Mouse (Mus musculus): ENCODE results near the gene Ankrd2. TPM values are rescaled to one million over a fixed set of nuclear protein-coding genes. Genes with fewer than 3 reads are reported as not detected.

Gene Ankrd2
- total and polyA plus RNA-seq, 3 experiments: not detected

DNA sequence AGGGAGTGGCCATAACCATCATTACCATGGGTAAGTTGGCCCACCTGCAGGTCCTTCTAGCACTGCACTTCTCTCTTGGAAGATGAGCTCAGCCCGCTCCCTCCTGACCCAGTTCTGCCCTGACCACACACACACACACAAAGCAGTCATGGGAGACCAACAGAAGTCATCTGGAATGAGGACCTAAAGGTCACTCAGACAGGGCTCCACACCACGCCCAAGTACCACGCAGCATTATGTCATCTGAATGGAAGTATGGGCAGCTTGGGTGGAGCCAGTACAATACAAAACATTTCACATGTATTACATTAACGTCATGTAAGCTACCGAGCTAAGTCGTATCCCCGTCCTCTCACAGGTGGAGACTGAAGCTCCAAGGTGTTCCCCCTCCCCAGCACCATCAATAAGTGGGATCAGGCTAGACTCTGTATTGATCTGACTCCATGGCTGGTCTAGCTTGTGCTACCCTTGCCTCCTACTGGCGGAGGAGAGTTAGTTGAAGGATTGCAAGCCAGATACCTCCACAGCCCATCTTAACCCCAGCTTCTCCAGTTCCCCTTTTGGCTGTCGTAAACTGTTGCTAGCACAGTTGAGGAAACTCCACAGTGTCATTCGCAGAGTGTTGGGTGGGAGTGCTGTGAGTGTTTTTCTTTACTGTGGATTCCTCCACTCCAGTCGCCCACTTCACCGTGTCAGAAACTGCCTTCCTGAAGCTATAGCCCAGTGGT is 34.4 kb upstream of the Ankrd2 start:
- H3K9me3 ChIP-seq (replicated peaks): no peaks in the 10 kb centered on the region
- H3K4me1 ChIP-seq (ENCODE audit: insufficient read depth, low read depth, low read length): no peaks in the 10 kb centered on the region; the same call in 1 of the 2 replicates
- peaks cover 34% of the 10 kb centered on the region for H3K27me3 ChIP-seq (ENCODE audit: insufficient read depth, low read length)
- ATAC-seq (ENCODE audit: extremely low read depth, insufficient number of reproducible peaks, low FRiP score, poor library complexity, severe bottlenecking): no peak
- TF ChIP-seq TAL1 (conservative IDR thresholded peaks at IDR 0.05; ENCODE audit: low read depth, low read length): no peak
- TF ChIP-seq CTCF (IDR thresholded peaks at IDR 0.05; ENCODE audit: low read depth, low read length): no peak
- no peak for TF ChIP-seq GATA1 (IDR thresholded peaks at IDR 0.05; ENCODE audit: borderline replicate concordance, low read length)
- TF ChIP-seq GATA2 (IDR thresholded peaks at IDR 0.05; ENCODE audit: borderline replicate concordance, low read depth, low read length): no peak
- no peak for TF ChIP-seq POLR2AphosphoS5 (IDR thresholded peaks at IDR 0.05; ENCODE audit: insufficient replicate concordance, low read depth, low read length)
- H3K4me3 ChIP-seq (ENCODE audit: low read depth, low read length): no peak overlapping the region
- no peak for DNase-seq (ENCODE audit: low spot score)
- no peaks in the 10 kb centered on the region for H3K36me3 ChIP-seq (replicated peaks)

DNA sequence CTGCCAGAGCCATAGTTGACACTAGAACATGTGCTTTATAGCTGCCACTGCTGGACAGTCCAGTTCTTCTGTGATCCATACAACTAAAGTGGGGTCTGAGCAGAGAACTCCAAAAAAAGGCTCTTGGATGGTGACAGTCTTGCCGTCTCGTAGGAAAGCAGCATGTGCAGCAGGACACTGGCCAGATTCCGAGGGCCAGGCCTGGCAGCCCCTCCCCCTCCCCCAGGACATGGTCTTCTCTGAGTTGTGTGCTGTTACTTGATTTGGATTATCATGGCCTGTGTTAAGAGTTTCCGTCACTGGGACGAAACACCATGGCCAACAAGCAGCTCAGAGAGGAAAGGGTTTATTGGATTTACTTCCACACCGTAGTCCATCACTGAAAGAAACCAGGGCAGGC is 31.5 kb upstream of the Ankrd2 start:
- DNase-seq (ENCODE audit: low spot score) (no peak), ATAC-seq (ENCODE audit: extremely low read depth, insufficient number of reproducible peaks, low FRiP score, poor library complexity, severe bottlenecking) (no peak)
- no peaks in the 10 kb centered on the region for H3K36me3 ChIP-seq (replicated peaks)
- no peaks in the 10 kb centered on the region; the same call in 1 of the 2 replicates for H3K4me1 ChIP-seq (ENCODE audit: insufficient read depth, low read depth, low read length)
- no peak for TF ChIP-seq CTCF (IDR thresholded peaks at IDR 0.05; ENCODE audit: low read depth, low read length)
- no peak for TF ChIP-seq POLR2AphosphoS5 (IDR thresholded peaks at IDR 0.05; ENCODE audit: insufficient replicate concordance, low read depth, low read length)
- no peak for TF ChIP-seq GATA1 (IDR thresholded peaks at IDR 0.05; ENCODE audit: borderline replicate concordance, low read length)
- no peak for TF ChIP-seq TAL1 (conservative IDR thresholded peaks at IDR 0.05; ENCODE audit: low read depth, low read length)
- TF ChIP-seq GATA2 (IDR thresholded peaks at IDR 0.05; ENCODE audit: borderline replicate concordance, low read depth, low read length): no peak
- H3K27me3 ChIP-seq (ENCODE audit: insufficient read depth, low read length): peaks cover 24% of the 10 kb centered on the region
- no peaks in the 10 kb centered on the region for H3K9me3 ChIP-seq (replicated peaks)
- no peak overlapping the region for H3K4me3 ChIP-seq (ENCODE audit: low read depth, low read length)

DNA sequence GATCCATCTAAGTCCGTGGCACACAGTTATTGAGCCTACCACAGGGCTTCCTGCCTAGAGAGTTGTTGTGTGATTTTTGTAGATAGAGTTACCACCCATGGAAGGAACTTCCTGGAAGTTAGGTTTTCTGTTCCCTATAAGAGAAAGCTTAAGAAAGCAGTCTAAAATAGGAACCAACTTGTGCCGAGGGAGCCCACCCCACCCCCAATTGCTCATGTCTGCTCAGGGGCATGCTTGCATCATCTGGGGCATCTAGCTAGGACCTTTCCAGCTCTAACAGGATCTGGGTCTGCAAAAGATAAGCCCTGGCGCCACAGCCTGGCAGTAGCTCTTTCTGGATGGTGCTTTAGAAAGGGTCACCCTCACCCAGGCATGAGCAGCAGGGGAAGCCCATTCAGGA is 30.2 kb upstream of the Ankrd2 start:
- Histone ChIP-seq H3K9me3 (replicated peaks) (no peaks in the 10 kb centered on the region), H3K27me3 (ENCODE audit: insufficient read depth, low read length) (peaks cover 18% of the 10 kb centered on the region), H3K36me3 (replicated peaks) (no peaks in the 10 kb centered on the region), H3K4me1 (ENCODE audit: insufficient read depth, low read depth, low read length) (no peaks in the 10 kb centered on the region; the same call in 1 of the 2 replicates), H3K4me3 (ENCODE audit: low read depth, low read length) (no peak overlapping the region)
- ATAC-seq (ENCODE audit: extremely low read depth, insufficient number of reproducible peaks, low FRiP score, poor library complexity, severe bottlenecking) (no peak), DNase-seq (ENCODE audit: low spot score) (no peak)
- TF ChIP-seq CTCF (IDR thresholded peaks at IDR 0.05; ENCODE audit: low read depth, low read length): no peak
- TF ChIP-seq GATA1 (IDR thresholded peaks at IDR 0.05; ENCODE audit: borderline replicate concordance, low read length): no peak
- no peak for TF ChIP-seq TAL1 (conservative IDR thresholded peaks at IDR 0.05; ENCODE audit: low read depth, low read length)
- no peak for TF ChIP-seq POLR2AphosphoS5 (IDR thresholded peaks at IDR 0.05; ENCODE audit: insufficient replicate concordance, low read depth, low read length)
- TF ChIP-seq GATA2 (IDR thresholded peaks at IDR 0.05; ENCODE audit: borderline replicate concordance, low read depth, low read length): no peak

DNA sequence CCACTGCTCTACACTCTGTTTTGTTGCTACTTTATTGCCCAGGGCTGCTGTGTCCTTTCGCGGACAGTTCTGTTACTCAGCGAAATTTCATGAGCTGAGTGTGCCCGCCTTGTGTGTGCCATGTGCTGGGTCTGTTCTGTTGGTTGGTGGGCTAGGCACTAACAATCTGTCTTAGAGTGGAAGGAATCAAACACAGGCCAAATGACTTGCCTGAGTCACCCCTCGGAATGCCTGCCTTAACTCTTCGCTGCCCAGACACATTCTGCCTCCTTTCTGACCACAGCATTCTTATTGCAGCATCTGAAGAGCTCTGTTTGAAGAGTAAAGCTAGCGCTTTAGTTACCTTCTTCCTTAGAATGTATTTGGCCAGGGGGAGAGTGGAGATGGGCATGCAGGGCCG is 29.2 kb upstream of the Ankrd2 start:
- Histone ChIP-seq H3K4me3 (ENCODE audit: low read depth, low read length) (no peak overlapping the region), H3K27me3 (ENCODE audit: insufficient read depth, low read length) (peaks cover 16% of the 10 kb centered on the region; the same call in 1 of the 2 replicates), H3K4me1 (ENCODE audit: insufficient read depth, low read depth, low read length) (no peaks in the 10 kb centered on the region; the same call in 1 of the 2 replicates)

DNA sequence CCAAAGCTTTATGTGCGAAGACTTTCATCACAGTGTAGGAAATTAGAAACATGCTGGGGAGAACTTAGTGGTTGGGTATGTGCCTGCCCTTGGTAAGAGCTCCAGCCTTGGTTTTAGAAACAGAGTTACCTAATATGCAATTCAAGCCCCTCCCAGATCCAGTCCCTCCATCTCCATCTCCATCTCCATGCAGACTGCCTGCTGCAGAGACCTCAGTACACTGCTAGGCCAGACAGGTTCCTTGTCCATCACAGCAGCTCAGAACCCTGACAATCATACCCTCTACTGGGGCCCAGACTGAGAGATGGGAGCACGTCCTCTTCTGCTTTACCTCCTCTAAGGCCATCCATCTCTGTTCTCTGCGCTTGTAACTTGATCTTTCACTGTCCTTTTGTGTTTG is 27.2 kb upstream of the Ankrd2 start:
- H3K9me3 ChIP-seq (replicated peaks): no peaks in the 10 kb centered on the region
- TF ChIP-seq GATA2 (IDR thresholded peaks at IDR 0.05; ENCODE audit: borderline replicate concordance, low read depth, low read length) (no peak), TAL1 (conservative IDR thresholded peaks at IDR 0.05; ENCODE audit: low read depth, low read length) (no peak), GATA1 (IDR thresholded peaks at IDR 0.05; ENCODE audit: borderline replicate concordance, low read length) (no peak), CTCF (IDR thresholded peaks at IDR 0.05; ENCODE audit: low read depth, low read length) (no peak), POLR2AphosphoS5 (IDR thresholded peaks at IDR 0.05; ENCODE audit: insufficient replicate concordance, low read depth, low read length) (no peak)
- DNase-seq (ENCODE audit: low spot score): no peak
- no peaks in the 10 kb centered on the region; the same call in 1 of the 2 replicates for H3K4me1 ChIP-seq (ENCODE audit: insufficient read depth, low read depth, low read length)
- H3K4me3 ChIP-seq (ENCODE audit: low read depth, low read length): no peak overlapping the region
- H3K36me3 ChIP-seq (replicated peaks): no peaks in the 10 kb centered on the region
- H3K27me3 ChIP-seq (ENCODE audit: insufficient read depth, low read length): peaks cover 17% of the 10 kb centered on the region; the same call in 1 of the 2 replicates
- ATAC-seq (ENCODE audit: extremely low read depth, insufficient number of reproducible peaks, low FRiP score, poor library complexity, severe bottlenecking): no peak

More for the DNA sequence above, 29.2 kb upstream of the Ankrd2 start:
- DNase-seq (ENCODE audit: low spot score): no peak
- Histone ChIP-seq H3K36me3 (replicated peaks) (no peaks in the 10 kb centered on the region), H3K9me3 (replicated peaks) (no peaks in the 10 kb centered on the region)
- no peak for ATAC-seq (ENCODE audit: extremely low read depth, insufficient number of reproducible peaks, low FRiP score, poor library complexity, severe bottlenecking)
- TF ChIP-seq POLR2AphosphoS5 (IDR thresholded peaks at IDR 0.05; ENCODE audit: insufficient replicate concordance, low read depth, low read length): no peak
- no peak for TF ChIP-seq GATA2 (IDR thresholded peaks at IDR 0.05; ENCODE audit: borderline replicate concordance, low read depth, low read length)
- TF ChIP-seq GATA1 (IDR thresholded peaks at IDR 0.05; ENCODE audit: borderline replicate concordance, low read length): no peak
- no peak for TF ChIP-seq TAL1 (conservative IDR thresholded peaks at IDR 0.05; ENCODE audit: low read depth, low read length)
- no peak for TF ChIP-seq CTCF (IDR thresholded peaks at IDR 0.05; ENCODE audit: low read depth, low read length)

DNA sequence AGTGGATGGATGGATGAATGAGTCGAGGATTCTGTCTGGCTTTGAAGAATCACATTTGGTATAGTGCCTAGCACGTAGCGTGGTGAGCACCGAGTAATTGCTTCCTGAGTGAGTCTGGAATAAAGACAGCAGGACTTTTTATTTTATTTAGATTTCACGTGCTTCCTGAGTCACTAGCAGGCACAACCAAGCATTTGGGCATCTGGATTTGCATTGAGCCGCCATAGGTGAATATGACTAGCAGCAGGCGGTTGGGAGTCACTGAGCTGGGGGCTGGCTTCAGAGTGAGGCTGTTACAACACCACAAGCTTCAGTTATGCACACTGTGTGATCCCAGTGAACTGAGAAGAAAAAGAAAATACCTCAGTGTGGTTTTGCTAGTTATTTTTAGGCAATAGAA is 26.7 kb upstream of the Ankrd2 start:
- H3K27me3 ChIP-seq (ENCODE audit: insufficient read depth, low read length): peaks cover 19% of the 10 kb centered on the region; the same call in 1 of the 2 replicates
- no peaks in the 10 kb centered on the region; the same call in 1 of the 2 replicates for H3K4me1 ChIP-seq (ENCODE audit: insufficient read depth, low read depth, low read length)
- ATAC-seq (ENCODE audit: extremely low read depth, insufficient number of reproducible peaks, low FRiP score, poor library complexity, severe bottlenecking): no peak
- H3K36me3 ChIP-seq (replicated peaks): no peaks in the 10 kb centered on the region
- TF ChIP-seq TAL1 (conservative IDR thresholded peaks at IDR 0.05; ENCODE audit: low read depth, low read length): no peak
- no peak for TF ChIP-seq CTCF (IDR thresholded peaks at IDR 0.05; ENCODE audit: low read depth, low read length)
- no peak for TF ChIP-seq GATA1 (IDR thresholded peaks at IDR 0.05; ENCODE audit: borderline replicate concordance, low read length)
- TF ChIP-seq POLR2AphosphoS5 (IDR thresholded peaks at IDR 0.05; ENCODE audit: insufficient replicate concordance, low read depth, low read length): no peak
- no peak for TF ChIP-seq GATA2 (IDR thresholded peaks at IDR 0.05; ENCODE audit: borderline replicate concordance, low read depth, low read length)
- DNase-seq (ENCODE audit: low spot score): no peak
- H3K4me3 ChIP-seq (ENCODE audit: low read depth, low read length): no peak overlapping the region
- H3K9me3 ChIP-seq (replicated peaks): no peaks in the 10 kb centered on the region
